Mouse (Mus musculus) cerebellum, postnatal 4 days (tissue): ENCODE results near the gene Slc41a3.

ENCODE experiments used
- DNase-seq, 2 experiments: peaks; one replicate each; pipeline ENCODE4 v3.0.0; 2022; ENCODE audit warnings: low spot score in 2 of 2, mixed read lengths in 1 of 2

Gene Slc41a3

DNA sequence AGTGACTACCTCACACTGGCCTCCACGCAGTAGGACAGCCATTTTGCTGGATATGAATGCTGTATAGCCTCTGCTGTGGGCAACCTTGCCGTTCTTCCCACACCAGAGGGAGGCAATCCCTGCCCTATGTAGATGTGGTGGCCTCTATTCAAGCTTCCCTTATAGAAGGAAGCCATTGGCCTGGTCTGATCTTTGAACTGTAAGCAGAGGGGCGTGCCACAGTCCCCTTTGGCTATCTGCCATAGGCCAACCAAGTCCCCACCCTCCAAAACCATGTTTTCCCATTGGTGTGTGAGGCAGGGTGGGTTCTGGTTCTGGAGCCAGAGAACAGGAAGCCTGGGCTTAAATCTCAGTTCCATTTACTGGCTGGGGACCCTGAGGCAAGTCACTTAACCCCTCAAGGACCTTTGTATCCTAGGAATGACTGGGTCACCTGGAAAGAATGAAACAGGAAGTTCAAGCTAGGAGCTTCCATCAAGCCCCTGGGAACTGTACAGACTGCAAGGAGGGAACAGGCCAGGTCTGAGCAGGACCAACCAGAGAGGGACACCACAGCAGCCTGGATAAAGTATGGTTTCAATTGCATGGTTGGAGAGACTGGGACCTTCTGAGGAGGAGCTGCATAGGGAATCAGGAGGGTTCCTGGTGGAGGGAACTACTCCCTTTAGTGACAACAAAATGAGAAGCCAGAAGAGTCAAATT, 79.5 kb downstream of the Slc41a3 start:
- no peak for DNase-seq

DNA sequence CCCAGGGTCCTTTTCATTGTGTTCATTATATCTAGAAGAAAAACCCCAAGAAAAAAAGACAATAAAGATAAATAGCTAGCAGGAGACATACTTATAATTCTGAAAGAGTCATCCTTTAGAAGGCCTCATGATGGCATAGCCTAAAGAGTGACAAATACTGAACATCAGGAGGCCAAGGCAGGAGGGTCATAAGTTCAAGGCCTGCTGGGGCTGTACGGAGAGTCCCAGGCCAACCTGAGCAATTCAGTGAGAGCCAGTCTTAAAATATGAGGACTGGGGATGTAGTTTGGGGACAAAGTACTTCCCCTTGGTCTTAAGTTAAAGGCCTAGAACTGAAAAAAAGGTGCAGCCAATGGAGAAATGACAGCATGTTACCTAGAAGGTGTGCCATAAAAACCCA, 82.3 kb downstream of the Slc41a3 start:
- DNase-seq, result no peak

DNA sequence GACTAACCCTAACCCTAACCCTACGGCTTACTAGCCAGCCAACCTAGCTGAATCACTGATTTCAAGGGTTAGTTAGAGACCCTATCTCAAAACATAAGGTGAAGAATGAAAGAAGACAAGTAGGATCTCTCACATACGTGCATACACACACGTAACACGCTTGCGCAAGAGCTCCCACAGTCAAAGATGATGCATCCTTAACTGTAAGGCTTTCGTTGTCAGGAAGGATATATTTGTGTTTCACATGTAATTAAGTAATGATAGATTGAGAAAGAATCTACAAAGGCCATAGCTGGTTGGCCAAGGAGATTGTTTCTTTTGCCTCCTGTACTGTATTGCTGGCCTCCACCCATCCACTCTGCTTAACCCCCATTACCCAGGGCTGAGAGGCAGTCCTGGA, 83.5 kb downstream of the Slc41a3 start:
- no peak for DNase-seq

DNA sequence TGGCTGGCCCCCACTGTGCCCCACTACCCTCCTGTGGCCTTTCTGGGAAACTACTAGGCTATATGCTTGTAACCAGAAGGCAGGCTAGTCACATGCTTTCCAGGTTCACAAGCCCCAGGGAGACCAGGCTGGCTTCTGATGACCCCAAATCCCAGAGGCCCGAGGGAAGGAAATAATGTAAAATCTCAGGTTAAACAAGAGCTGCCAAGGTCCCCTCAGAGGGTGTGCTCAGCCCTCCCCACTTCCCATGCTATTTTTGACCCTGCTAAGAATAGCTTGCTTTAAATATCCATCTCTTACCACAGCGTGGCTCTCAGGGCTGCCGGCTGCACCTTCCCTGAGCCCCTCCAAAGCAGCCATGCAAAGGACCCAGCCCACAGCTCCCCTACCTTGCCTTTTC, 84.2 kb downstream of the Slc41a3 start:
- no peak for DNase-seq

DNA sequence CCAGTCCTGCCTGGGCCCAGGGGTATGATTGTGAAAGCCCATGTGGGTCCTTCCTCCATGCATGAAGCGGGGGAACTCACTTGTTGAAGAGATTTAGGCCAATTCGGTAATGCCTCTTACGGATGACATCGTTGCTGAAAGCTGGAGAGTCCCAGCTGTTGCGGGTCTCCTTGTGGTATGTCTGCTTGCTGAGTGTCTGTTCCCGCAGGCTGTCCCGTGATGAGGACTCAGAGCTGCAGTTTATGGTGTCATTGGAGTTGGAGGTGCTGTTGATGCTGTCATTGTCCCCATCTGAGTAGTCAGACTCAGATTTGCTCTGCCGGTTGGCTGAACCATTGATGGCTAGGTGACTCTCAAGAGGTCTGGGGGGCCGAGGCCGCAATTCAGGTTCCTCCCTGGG, 85.0 kb downstream of the Slc41a3 start:
- no peak for DNase-seq

DNA sequence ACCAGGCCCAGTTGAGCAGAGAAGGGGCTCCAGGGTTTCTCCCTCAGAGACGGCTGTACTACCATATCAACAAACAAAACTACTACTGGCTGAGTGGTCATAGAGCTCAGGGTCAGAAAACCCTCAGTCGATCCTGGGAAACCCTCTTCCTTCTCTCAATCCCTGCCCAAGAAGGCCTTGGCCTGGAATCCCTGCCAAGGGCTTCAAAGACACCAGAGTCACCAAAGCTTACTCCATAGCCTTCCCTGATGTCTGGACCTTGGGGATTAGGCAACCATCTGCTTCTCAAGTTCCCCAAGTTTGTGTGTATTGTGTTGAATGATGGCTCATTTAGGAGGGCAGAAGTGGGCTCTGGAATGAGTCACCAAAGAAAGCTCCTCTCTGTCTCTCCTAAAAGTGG, 87.4 kb downstream of the Slc41a3 start:
- no peak for DNase-seq

DNA sequence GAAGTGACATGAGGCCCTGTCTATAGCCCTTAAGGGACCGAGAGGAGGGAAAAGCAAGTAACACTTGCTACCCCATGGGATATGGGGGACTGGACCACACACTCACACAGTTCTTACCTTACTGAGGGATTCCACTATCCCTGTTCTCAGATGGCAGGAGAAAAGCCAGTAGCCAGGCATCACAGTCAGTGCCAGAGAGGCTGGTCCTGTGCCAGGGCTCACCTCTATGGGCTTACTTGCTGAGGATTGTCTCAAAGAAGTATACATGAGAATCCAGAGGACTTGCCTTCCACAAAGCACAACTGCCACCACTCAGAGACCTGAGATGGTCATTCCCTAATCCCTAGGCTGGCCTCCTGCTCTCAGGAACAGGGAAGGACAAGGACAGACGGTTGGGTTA, 87.9 kb downstream of the Slc41a3 start:
- no peak for DNase-seq

DNA sequence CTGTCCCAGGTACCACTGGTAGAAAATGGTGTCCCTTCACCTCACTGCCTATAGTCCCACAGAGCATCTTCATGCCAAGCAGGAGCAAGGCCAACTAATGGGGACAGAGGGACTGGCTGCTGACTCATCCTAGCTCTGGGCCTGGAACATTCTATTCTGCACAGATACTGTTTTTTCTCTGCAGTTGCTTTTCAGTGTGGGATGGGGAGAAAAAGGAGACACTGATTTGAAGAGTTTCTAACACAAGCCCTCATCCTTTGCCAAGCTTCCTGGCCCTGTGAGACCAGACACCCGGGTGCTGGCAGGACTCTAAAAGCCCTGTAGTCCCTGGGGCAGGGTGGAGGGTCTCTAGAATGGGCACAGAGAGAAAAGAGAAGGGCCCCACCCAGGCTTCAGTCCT, 91.2 kb downstream of the Slc41a3 start:
- DNase-seq, result no peak
